Mouse (Mus musculus): ENCODE results near the gene Ccr9. TPM values are rescaled to one million over a fixed set of nuclear protein-coding genes. Genes with fewer than 3 reads are reported as not detected.

Gene Ccr9
- total and polyA plus RNA-seq, 3 experiments = 0.04 to 0.09 TPM; not detected in 1

- H3K4me1 ChIP-seq (ENCODE audit: control insufficient read depth in 1 of 2, insufficient read depth in 2 of 2) = peaks cover 0 to 8% of the 10 kb centered on the region in 2 experiments; a peak in 1 of 4 replicates
- H3K9ac ChIP-seq (ENCODE audit: insufficient read depth, low read depth) = no peak overlapping the region
- H3K9me3 ChIP-seq (replicated peaks; ENCODE audit: low read length) = no peaks in the 10 kb centered on the region
- no peak overlapping the region for H3K4me3 ChIP-seq (replicated peaks in 1 of 3; ENCODE audit: low read depth in 2 of 3, low read length in 2 of 3, poor library complexity in 1 of 3)
- H3K27me3 ChIP-seq (replicated peaks) = no peaks in the 10 kb centered on the region
- H3K4me2 ChIP-seq (ENCODE audit: insufficient read depth, low read depth, poor library complexity, severe bottlenecking) = no peak overlapping the region
- no peak for DNase-seq (ENCODE audit: extremely low read depth)
- TF ChIP-seq JUN (IDR thresholded peaks at IDR 0.05; ENCODE audit: insufficient read depth, low read depth, low read length) (no peak), MYC (IDR thresholded peaks at IDR 0.05; ENCODE audit: low read depth, low read length) (no peak), NELFE (IDR thresholded peaks at IDR 0.05; ENCODE audit: low read depth, low read length) (no peak), RCOR1 (conservative IDR thresholded peaks at IDR 0.05; ENCODE audit: low read depth, low read length) (no peak), MEF2A (IDR thresholded peaks at IDR 0.05; ENCODE audit: borderline replicate concordance, low read depth, low read length) (no peak), ZKSCAN1 (IDR thresholded peaks at IDR 0.05; ENCODE audit: borderline replicate concordance, low read depth, low read length) (no peak), BHLHE40 (IDR thresholded peaks at IDR 0.05; ENCODE audit: low read depth, low read length) (no peak), KAT2A (IDR thresholded peaks at IDR 0.05; ENCODE audit: insufficient replicate concordance, low read length) (no peak), ZMIZ1 (IDR thresholded peaks at IDR 0.05; ENCODE audit: low read depth, low read length) (no peak), MAX (IDR thresholded peaks at IDR 0.05; ENCODE audit: low read length) (no peak), SIN3A (IDR thresholded peaks at IDR 0.05; ENCODE audit: low read length) (no peak), ZC3H11A (IDR thresholded peaks at IDR 0.05; ENCODE audit: low read depth, low read length) (no peak), IRF4 (IDR thresholded peaks at IDR 0.05; ENCODE audit: low read depth, low read length) (no peak), ETS1 (conservative IDR thresholded peaks at IDR 0.05; ENCODE audit: low read depth, low read length) (no peak), SMC3 (IDR thresholded peaks at IDR 0.05; ENCODE audit: low read depth, low read length) (no peak), CTCF (conservative IDR thresholded peaks at IDR 0.05 in 1 of 2, IDR thresholded peaks at IDR 0.05 in 1 of 2; ENCODE audit: low read depth in 2 of 2, low read length in 2 of 2) (no peak), USF1 (IDR thresholded peaks at IDR 0.05; ENCODE audit: low read depth, low read length) (no peak), UBTF (IDR thresholded peaks at IDR 0.05; ENCODE audit: low read depth, low read length) (no peak), TBP (conservative IDR thresholded peaks at IDR 0.05; ENCODE audit: low read depth, low read length) (no peak)
- in situ Hi-C loops (cut with MboI; ENCODE audit: low pct_ligation_motif_present, low pct_unique_long_range_greater_than_20kb, low sequenced_read_pairs) = no loop called here
- peaks cover 67 to 89% of the 10 kb centered on the region in 2 experiments for H3K36me3 ChIP-seq (replicated peaks in 1 of 2; ENCODE audit: control insufficient read depth in 1 of 2, insufficient read depth in 1 of 2, low read length in 1 of 2)
- H3K27ac ChIP-seq (ENCODE audit: insufficient read depth, low read depth) = no peak overlapping the region
- dilution Hi-C loops (cut with MboI; ENCODE audit: extremely low pct_ligation_motif_present, extremely low pct_unique_long_range_greater_than_20kb, low sequenced_read_pairs) = no loop called here
- H3K79me2 ChIP-seq (replicated peaks; ENCODE audit: control insufficient read depth, extremely low read depth, insufficient read depth, poor library complexity, severe bottlenecking) = no peaks in the 10 kb centered on the region
These were observed 123.3 kb downstream of the Ccr9 start for GRCm38 (mm10) chr9:123801527-123801926.

- DNase-seq (ENCODE audit: extremely low read depth) = no peak
- Histone ChIP-seq H3K9ac (ENCODE audit: insufficient read depth, low read depth) (no peak overlapping the region), H3K27me3 (replicated peaks) (no peaks in the 10 kb centered on the region), H3K4me1 (ENCODE audit: control insufficient read depth in 1 of 2, insufficient read depth in 2 of 2) (peaks cover 0 to 9% of the 10 kb centered on the region in 2 experiments; a peak in 1 of 4 replicates), H3K79me2 (replicated peaks; ENCODE audit: control insufficient read depth, extremely low read depth, insufficient read depth, poor library complexity, severe bottlenecking) (no peaks in the 10 kb centered on the region), H3K9me3 (replicated peaks; ENCODE audit: low read length) (no peaks in the 10 kb centered on the region), H3K36me3 (replicated peaks in 1 of 2; ENCODE audit: control insufficient read depth in 1 of 2, insufficient read depth in 1 of 2, low read length in 1 of 2) (peaks cover 58 to 82% of the 10 kb centered on the region in 2 experiments), H3K27ac (ENCODE audit: insufficient read depth, low read depth) (no peak overlapping the region), H3K4me3 (replicated peaks in 1 of 3; ENCODE audit: low read depth in 2 of 3, low read length in 2 of 3, poor library complexity in 1 of 3) (no peak overlapping the region), H3K4me2 (ENCODE audit: insufficient read depth, low read depth, poor library complexity, severe bottlenecking) (no peak overlapping the region)
- TF ChIP-seq ZNF384 (IDR thresholded peaks at IDR 0.05; ENCODE audit: low read depth, low read length) (no peak), TBP (conservative IDR thresholded peaks at IDR 0.05; ENCODE audit: low read depth, low read length) (no peak), E2F4 (IDR thresholded peaks at IDR 0.05; ENCODE audit: insufficient replicate concordance, low read depth, low read length) (no peak), MYC (IDR thresholded peaks at IDR 0.05; ENCODE audit: low read depth, low read length) (no peak), CHD2 (IDR thresholded peaks at IDR 0.05; ENCODE audit: low read length) (no peak), IRF4 (IDR thresholded peaks at IDR 0.05; ENCODE audit: low read depth, low read length) (no peak), ETS1 (conservative IDR thresholded peaks at IDR 0.05; ENCODE audit: low read depth, low read length) (no peak), SMC3 (IDR thresholded peaks at IDR 0.05; ENCODE audit: low read depth, low read length) (no peak), JUND (conservative IDR thresholded peaks at IDR 0.05; ENCODE audit: low read depth, low read length) (no peak), TCF12 (IDR thresholded peaks at IDR 0.05; ENCODE audit: low read depth, low read length) (no peak), CTCF (conservative IDR thresholded peaks at IDR 0.05 in 1 of 2, IDR thresholded peaks at IDR 0.05 in 1 of 2; ENCODE audit: low read depth in 2 of 2, low read length in 2 of 2) (no peak), MAX (IDR thresholded peaks at IDR 0.05; ENCODE audit: low read length) (no peak), UBTF (IDR thresholded peaks at IDR 0.05; ENCODE audit: low read depth, low read length) (no peak), POLR2AphosphoS2 (IDR thresholded peaks at IDR 0.05; ENCODE audit: low read depth, low read length) (no peak)
- in situ Hi-C loops (cut with MboI; ENCODE audit: low pct_ligation_motif_present, low pct_unique_long_range_greater_than_20kb, low sequenced_read_pairs) (no loop called here), dilution Hi-C loops (cut with MboI; ENCODE audit: extremely low pct_ligation_motif_present, extremely low pct_unique_long_range_greater_than_20kb, low sequenced_read_pairs) (no loop called here)
These were observed 124.2 kb downstream of the Ccr9 start for GRCm38 (mm10) chr9:123802421-123802820.
